Mouse (Mus musculus) forebrain, embryonic 10.5 days (tissue): Measurements from ENCODE around the gene Vav1. TPM values are rescaled to one million over a fixed set of nuclear protein-coding genes. Genes with fewer than 3 reads are reported as not detected.

Experiments
- DNase-seq: peaks from one replicate; pipeline ENCODE4 v3.0.0-alpha.2; 2017; ENCODE audit warnings: low spot score; ENCODE audit errors: extremely low spot score
- H3K27ac ChIP-seq: fragments of 300-500 bp; sonication (generic); 2 replicates; pipeline ENCODE4 v1.5.1; 2016; ENCODE audit warnings: mild to moderate bottlenecking
- H3K27me3 ChIP-seq: fragments of 300-500 bp; sonication (generic); 2 replicates; pipeline ENCODE4 v1.6.1; 2016; ENCODE audit warnings: mild to moderate bottlenecking; ENCODE audit not compliant: poor library complexity, severe bottlenecking
- H3K36me3 ChIP-seq: fragments of 300-500 bp; sonication (generic); replicated peaks from 2 replicates; pipeline ENCODE4 v1.6.1; 2016; ENCODE audit warnings: mild to moderate bottlenecking, moderate library complexity
- H3K4me1 ChIP-seq: fragments of 300-500 bp; sonication (generic); 2 replicates; pipeline ENCODE4 v1.6.1; 2016
- H3K4me3 ChIP-seq: fragments of 300-500 bp; sonication (generic); 2 replicates; pipeline ENCODE4 v1.5.1; 2016; ENCODE audit warnings: mild to moderate bottlenecking, moderate library complexity
- H3K9me3 ChIP-seq: fragments of 300-500 bp; sonication (generic); 2 replicates; pipeline ENCODE4 v1.6.1; 2016; ENCODE audit warnings: mild to moderate bottlenecking, moderate library complexity
- WGBS: fragments of 180-500 bp; shearing (Covaris S2); methylation state at CpG from one replicate; pipeline ENCODE4 v1.1.7; 2016; 5-methylcytosine and 5-hydroxymethylcytosine counted together
- polyA plus RNA-seq: library from polyadenylated mRNA; unstranded; fragments of >200 nt; fragmentation: Nextera tagmentation; extraction: Ambion mirVana; gene quantifications from 2 replicates; pipeline ENCODE4 v1.2.1, GENCODE M21; 2016

The Vav1 gene
- polyA plus RNA-seq, 1 experiment from 2014 or later, result 1.7 TPM

- Histone ChIP-seq H3K4me3 (no peak overlapping the region), H3K36me3 (no peaks in the 10 kb centered on the region), H3K4me1 (no peaks in the 10 kb centered on the region), H3K27me3 (no peaks in the 10 kb centered on the region), H3K27ac (no peak overlapping the region), H3K9me3 (no peaks in the 10 kb centered on the region)
- 13% methylated on average over 11 of the region's 11 CpGs for WGBS
- peak; percentile 88 for DNase-seq
These were observed 56.9 kb downstream of the Vav1 start for GRCm38 (mm10) chr17:57335673-57336303.

DNA sequence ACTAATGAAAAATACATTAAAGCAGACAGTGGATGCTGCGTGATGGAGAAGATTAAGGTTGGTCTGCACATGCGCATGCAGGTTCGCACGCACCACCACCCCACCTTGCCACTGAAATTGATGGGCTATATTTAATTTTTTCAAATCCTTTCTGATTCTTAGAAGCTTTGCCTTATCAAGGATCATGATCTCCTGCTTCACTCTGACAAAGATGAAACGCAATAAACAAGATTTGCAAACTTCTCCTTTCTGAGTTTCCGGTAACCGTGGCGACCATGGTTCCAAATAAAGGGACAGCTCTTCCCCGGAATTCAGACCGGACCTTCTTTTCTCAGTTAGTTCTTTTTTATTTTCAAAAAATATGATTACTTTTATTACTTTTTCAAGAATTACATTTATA is 59.1 kb downstream of the Vav1 start:
- 89% methylated on average over 10 of the region's 10 CpGs for WGBS
- Histone ChIP-seq H3K27me3 (no peaks in the 10 kb centered on the region), H3K4me1 (no peaks in the 10 kb centered on the region), H3K4me3 (no peak overlapping the region), H3K27ac (no peak overlapping the region), H3K36me3 (no peaks in the 10 kb centered on the region), H3K9me3 (peaks cover 6% of the 10 kb centered on the region)
- no peak for DNase-seq

- H3K27ac ChIP-seq, result no peak overlapping the region
- peaks cover 6% of the 10 kb centered on the region for H3K9me3 ChIP-seq
- no peaks in the 10 kb centered on the region for H3K4me1 ChIP-seq
- no peaks in the 10 kb centered on the region for H3K36me3 ChIP-seq
- 77% methylated on average over 9 of the region's 9 CpGs for WGBS
- DNase-seq, result no peak
- H3K4me3 ChIP-seq, result no peak overlapping the region
- no peaks in the 10 kb centered on the region for H3K27me3 ChIP-seq
These were observed 60.4 kb downstream of the Vav1 start for GRCm38 (mm10) chr17:57339298-57339697.

DNA sequence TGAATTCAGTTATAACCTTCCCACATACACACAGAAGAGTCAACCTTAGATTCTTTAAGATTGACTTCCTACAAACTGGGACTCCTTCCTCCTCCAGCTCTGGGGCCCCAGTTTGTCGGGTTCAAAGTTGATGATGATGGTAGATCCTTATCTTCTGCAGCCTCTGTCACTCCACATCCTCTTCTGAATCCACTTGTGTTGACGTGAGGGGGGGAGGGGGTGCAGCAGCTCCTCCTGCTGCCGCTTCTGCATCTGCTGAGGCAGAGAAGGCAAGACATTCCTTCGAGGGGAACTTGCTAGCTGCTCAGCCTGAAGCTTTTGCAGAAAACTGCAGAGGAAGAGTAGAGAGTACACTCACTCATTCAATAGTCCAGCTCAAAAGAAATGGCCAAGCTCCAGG is 62.7 kb downstream of the Vav1 start:
- no peak overlapping the region for H3K27ac ChIP-seq
- H3K36me3 ChIP-seq, result no peaks in the 10 kb centered on the region
- H3K4me3 ChIP-seq, result no peak overlapping the region
- peaks cover 6% of the 10 kb centered on the region for H3K9me3 ChIP-seq
- H3K27me3 ChIP-seq, result no peaks in the 10 kb centered on the region
- 81% methylated on average over 4 of the region's 4 CpGs for WGBS
- no peaks in the 10 kb centered on the region for H3K4me1 ChIP-seq
- DNase-seq, result no peak

GRCm38 (mm10) chr17:57344029-57344707 is 65.3 kb downstream of the Vav1 start:
- Histone ChIP-seq H3K9me3 (peaks cover 6% of the 10 kb centered on the region), H3K4me3 (no peak overlapping the region), H3K4me1 (no peaks in the 10 kb centered on the region), H3K27me3 (no peaks in the 10 kb centered on the region), H3K36me3 (no peaks in the 10 kb centered on the region), H3K27ac (no peak overlapping the region)
- WGBS, result 75% methylated on average over 2 of the region's 2 CpGs
- DNase-seq, result no peak

DNA sequence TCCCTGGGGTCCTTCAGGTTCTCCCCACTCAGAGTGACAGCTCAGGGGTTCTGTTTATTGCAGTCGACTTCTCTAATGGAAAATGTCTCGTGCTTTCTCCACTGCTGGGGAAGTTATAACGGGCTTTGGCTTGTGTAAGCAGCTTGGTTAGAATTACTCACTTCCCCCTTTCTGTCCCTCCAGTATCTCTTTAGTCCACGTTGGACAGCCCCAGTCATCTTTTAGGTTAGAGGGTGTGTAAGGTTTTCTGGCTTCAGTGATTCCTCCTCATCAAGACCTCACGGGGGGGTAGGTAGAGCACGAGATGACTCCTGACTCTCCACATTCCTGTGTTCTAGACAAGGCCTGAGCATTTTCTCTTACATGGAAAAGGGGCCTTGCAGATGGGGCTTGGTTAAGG is 68.1 kb downstream of the Vav1 start:
- no peak overlapping the region for H3K4me3 ChIP-seq
- H3K9me3 ChIP-seq, result peaks cover 3% of the 10 kb centered on the region
- no peak for DNase-seq
- H3K4me1 ChIP-seq, result no peaks in the 10 kb centered on the region
- no peak overlapping the region for H3K27ac ChIP-seq
- H3K27me3 ChIP-seq, result no peaks in the 10 kb centered on the region
- no peaks in the 10 kb centered on the region for H3K36me3 ChIP-seq
- WGBS, result 75% methylated on average over 6 of the region's 6 CpGs

DNA sequence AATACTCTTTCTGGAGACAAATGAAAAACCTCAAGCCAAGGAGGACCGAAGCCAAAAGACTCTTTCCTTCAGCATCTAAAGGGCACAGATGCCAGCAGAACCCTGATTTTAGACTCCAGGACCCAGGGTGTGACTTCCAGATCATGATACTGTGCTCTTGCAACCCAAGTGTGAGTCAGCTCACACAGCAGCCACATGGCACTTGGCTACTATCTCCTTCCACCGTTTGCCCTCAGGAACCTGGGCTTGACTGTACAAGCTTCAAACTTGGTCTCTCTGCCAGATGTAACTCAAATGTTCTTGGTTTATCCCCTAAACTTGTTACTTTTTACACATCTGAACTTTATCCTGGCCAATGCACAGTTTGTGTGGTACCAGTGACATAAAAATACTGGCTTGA is 68.9 kb downstream of the Vav1 start:
- Histone ChIP-seq H3K36me3 (no peaks in the 10 kb centered on the region), H3K9me3 (no peaks in the 10 kb centered on the region)

GRCm38 (mm10) chr17:57349067-57349466 is 70.2 kb downstream of the Vav1 start:
- 80% methylated on average over 5 of the region's 5 CpGs for WGBS
- Histone ChIP-seq H3K36me3 (no peaks in the 10 kb centered on the region), H3K4me1 (no peaks in the 10 kb centered on the region), H3K27me3 (no peaks in the 10 kb centered on the region), H3K27ac (no peak overlapping the region), H3K9me3 (no peaks in the 10 kb centered on the region), H3K4me3 (no peak overlapping the region)
- DNase-seq, result no peak

More for the DNA sequence above, 68.9 kb downstream of the Vav1 start:
- H3K4me1 ChIP-seq, result no peaks in the 10 kb centered on the region
- no peak overlapping the region for H3K4me3 ChIP-seq
- DNase-seq, result no peak
- WGBS, result 91% methylated on average over 2 of the region's 2 CpGs
- H3K27ac ChIP-seq, result no peak overlapping the region
- H3K27me3 ChIP-seq, result no peaks in the 10 kb centered on the region

- Histone ChIP-seq H3K27me3 (no peaks in the 10 kb centered on the region), H3K4me1 (no peaks in the 10 kb centered on the region), H3K27ac (no peak overlapping the region), H3K9me3 (no peaks in the 10 kb centered on the region), H3K4me3 (no peak overlapping the region), H3K36me3 (no peaks in the 10 kb centered on the region)
- WGBS, result 85% methylated on average over 5 of the region's 5 CpGs
- no peak for DNase-seq
These were observed 71.3 kb downstream of the Vav1 start for GRCm38 (mm10) chr17:57350212-57350611.

DNA sequence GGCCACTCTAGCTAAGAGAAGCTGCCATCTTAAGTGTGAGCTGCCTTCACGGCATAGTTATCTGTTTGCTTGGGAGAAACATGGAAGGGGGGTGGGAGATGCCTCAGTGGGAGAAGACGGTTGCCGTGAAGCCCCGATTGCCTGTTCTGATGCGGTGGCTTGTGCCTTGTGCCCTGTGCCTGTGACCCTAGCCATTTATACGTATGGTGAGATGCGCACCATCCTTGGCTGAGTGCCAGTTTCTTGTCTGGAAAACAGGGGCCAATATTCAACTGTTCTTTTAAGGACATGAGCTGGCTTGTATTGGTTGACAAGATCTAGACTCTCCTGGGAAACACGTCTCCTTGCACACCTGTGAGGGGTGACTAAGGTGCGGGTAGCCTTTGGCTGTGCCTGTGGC is 72.2 kb downstream of the Vav1 start:
- no peaks in the 10 kb centered on the region for H3K36me3 ChIP-seq
- no peaks in the 10 kb centered on the region for H3K9me3 ChIP-seq
- 92% methylated on average over 9 of the region's 9 CpGs for WGBS
- no peak overlapping the region for H3K27ac ChIP-seq
- H3K4me1 ChIP-seq, result no peaks in the 10 kb centered on the region
- H3K4me3 ChIP-seq, result no peak overlapping the region
- no peak for DNase-seq
- no peaks in the 10 kb centered on the region for H3K27me3 ChIP-seq

DNA sequence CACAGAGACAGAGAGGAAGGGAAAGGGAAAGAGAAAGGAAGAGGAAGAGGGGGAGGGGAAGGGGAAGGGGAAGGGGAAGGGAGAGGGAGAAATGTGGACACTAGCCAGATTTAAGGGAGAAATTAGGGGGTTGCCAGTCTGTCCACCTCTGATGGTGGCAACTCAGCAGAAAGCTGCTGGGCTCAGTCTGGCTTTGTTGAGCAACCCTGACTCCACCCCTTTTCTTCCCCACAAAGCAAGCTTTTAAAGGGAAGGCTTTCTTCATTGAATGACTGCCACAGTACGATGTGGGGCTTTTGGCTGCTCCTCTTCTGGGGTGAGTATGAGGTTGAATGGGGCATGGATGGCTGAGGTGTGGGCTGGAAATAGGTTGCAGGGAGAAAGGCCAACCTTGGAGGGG is 79.5 kb downstream of the Vav1 start, which contains the start of gene Adgre1:
Gene Adgre1 (plus strand): TSS at position 251 of the 400 bp plus-strand sequence.
- 7% methylated on average over 1 of the region's 1 CpGs for WGBS
- Histone ChIP-seq H3K4me3 (no peak within 1 kb of the TSS), H3K4me1 (peaks cover 6% of the 10 kb centered on the region; the same call in 1 of the 2 replicates), H3K9me3 (no peaks in the 10 kb centered on the region), H3K36me3 (no peaks in the 10 kb centered on the region), H3K27ac (no peak within 1 kb of the TSS), H3K27me3 (no peaks in the 10 kb centered on the region)
- no peak for DNase-seq

DNA sequence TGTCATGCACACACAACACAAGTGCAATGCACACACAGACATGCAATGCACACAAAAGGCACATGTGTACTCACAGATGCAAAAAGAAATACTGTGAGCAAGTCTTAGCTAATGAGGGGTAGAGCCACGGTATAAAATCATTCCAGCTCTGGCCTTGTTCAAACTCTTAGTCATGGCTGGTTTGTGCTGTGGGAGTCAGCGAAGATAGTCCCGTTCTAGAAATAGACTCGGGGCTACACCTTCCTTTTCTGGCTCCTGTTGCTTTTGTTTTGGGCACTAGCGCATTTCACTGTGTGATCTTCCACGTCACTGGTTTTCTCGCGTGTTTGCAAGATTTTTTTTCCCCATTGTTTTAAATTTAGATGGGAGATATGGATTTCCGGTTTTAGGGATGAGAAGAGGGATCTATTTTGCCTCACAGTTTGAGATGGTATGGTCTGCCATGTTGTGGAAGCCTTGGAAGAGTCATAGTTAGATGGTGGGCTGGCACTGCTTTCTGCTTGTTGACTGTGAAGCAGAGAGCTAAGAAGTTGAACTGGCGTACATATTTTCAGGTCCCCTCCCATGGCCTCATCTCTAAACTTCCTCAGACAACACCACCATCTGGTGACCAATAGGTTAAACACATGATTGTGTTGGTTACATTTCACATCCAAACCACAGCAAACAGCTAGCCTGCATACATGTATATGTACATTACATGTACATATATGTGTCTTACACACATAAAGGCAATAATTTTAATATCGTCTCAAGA is 80.8 kb downstream of the Vav1 start:
- Histone ChIP-seq H3K4me1 (peaks cover 6% of the 10 kb centered on the region; the same call in 1 of the 2 replicates), H3K4me3 (no peak overlapping the region), H3K36me3 (no peaks in the 10 kb centered on the region), H3K27me3 (no peaks in the 10 kb centered on the region), H3K9me3 (no peaks in the 10 kb centered on the region), H3K27ac (no peak overlapping the region)
- WGBS, result 91% methylated on average over 11 of the region's 11 CpGs
- DNase-seq, result no peak
